Mouse (Mus musculus): Measurements from ENCODE around the gene Wdr62. TPM values are rescaled to one million over a fixed set of nuclear protein-coding genes. Genes with fewer than 3 reads are reported as not detected.
"Not testable (repeated sequence)": the region's sequence is repeated elsewhere in the genome, so short reads cannot be mapped to it uniquely, and the experiment has no call there.

The Wdr62 gene
- total RNA-seq, 2 experiments from 2014 or later = 1.1 to 1.8 TPM

- DNase-seq (ENCODE audit: low spot score) = no peak
- intact Hi-C loops (cut with DNase I) = loop anchor here (5.0 kb wide), 1 partner anchor 35 kb away; the partner anchor contains the start of gene Cox7a1
Observed at GRCm38 (mm10) chr7:30217277-30217676, 62.9 kb downstream of the Wdr62 start.

- DNase-seq (ENCODE audit: low spot score) = no peak
- intact Hi-C loops (cut with DNase I) = loop anchor here (5.0 kb wide), 1 partner anchor 34 kb away; the partner anchor contains the start of gene Cox7a1
Observed at GRCm38 (mm10) chr7:30216723-30217151, 63.5 kb downstream of the Wdr62 start.

- intact Hi-C loops (cut with DNase I) = loop anchor here (5.0 kb wide), 1 partner anchor 34 kb away; the partner anchor contains the start of gene Cox7a1
- DNase-seq (ENCODE audit: low spot score) = no peak
Observed at GRCm38 (mm10) chr7:30215875-30216274, 64.3 kb downstream of the Wdr62 start.

DNA sequence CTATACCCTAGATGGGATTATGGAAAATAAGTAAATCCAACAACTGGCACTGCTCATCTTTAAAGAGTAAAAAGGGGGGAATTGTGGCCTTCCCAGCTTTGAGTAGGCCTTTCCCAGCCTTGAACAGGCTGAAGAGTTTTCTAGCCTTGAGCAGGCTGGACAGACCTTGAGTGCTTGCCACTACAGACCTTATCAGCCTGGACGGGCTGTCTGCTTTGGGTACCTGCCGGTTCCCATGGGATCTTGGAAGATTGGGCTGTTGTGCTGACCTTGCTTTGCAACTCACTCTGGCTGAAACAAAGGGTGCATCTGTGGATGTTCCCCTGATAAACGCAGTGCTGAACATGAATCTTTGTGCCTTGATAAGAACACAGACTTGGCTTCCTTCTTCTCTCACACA, 66.3 kb downstream of the Wdr62 start:
- DNase-seq (ENCODE audit: low spot score) = no peak
- intact Hi-C loops (cut with DNase I) = no loop called here

DNA sequence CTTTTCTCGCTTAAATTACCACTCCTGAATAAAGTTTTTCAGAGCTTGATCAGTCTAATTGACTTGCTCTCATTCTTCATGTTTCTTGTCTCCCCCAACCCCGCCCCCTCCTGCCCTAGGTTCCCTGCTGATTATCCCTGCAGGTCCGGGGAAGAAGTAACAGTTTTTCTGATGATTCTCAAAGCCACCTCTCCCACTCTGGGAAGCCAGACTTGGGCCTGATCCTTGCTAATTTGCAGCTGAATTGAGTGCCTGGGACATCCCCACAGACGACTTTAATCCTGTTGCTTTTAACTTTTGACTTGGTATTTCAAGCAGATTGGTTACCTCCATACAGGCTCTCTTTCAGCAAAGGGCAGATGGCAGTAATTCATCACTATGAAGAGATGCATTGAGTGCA, 69.2 kb downstream of the Wdr62 start:
- DNase-seq (ENCODE audit: low spot score) = no peak
- intact Hi-C loops (cut with DNase I) = no loop called here

- intact Hi-C loops (cut with DNase I); DNase-seq (ENCODE audit: low spot score): not testable (repeated sequence)
Observed at GRCm38 (mm10) chr7:30206364-30206763, 73.9 kb downstream of the Wdr62 start.

DNA sequence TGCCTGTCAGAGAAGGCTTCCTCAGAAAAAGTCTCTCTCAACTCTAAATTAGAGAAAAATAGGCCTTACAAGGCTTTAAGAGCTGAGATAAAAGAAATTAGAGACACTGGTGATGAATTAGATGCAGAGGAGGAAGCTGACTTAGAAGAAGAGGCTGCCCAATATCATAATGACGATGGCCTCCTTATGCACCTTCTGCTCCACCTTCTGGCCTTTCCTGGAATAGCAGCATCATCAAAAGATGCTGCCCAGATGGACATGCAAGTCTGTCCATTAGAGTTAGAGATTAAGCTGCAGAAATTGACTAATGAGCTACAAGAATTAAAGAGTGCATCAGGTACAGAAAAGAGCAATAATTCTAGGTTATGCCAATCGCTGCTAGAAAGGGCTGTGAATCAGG, 74.8 kb downstream of the Wdr62 start:
- no peak for DNase-seq (ENCODE audit: low spot score)
- intact Hi-C loops (cut with DNase I) = loop anchor here (1.0 kb wide), 1 partner anchor 24 kb away; no protein-coding TSS in a partner anchor

DNA sequence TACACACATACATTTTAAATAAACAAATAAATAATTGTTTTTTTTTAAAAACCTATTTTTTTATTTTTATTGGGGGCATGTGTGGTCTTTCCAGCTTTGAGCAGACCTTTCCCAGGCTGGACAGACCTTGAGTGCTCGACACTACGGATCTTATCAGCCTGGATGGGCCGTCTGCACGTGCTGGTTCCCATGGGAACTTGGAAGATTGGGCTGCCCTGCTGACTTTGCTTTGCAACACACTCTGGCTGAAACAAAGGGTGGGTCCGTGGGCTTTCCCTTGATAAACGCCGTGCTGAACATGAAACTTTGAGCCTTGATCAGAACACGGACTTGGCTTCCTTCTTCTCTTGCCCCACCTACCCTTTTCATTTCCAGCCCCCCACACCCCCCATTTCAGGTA, 75.8 kb downstream of the Wdr62 start:
- intact Hi-C loops (cut with DNase I) = loop anchor here (5.0 kb wide), 1 partner anchor 192 kb away; no protein-coding TSS in a partner anchor
- no peak for DNase-seq (ENCODE audit: low spot score)

DNA sequence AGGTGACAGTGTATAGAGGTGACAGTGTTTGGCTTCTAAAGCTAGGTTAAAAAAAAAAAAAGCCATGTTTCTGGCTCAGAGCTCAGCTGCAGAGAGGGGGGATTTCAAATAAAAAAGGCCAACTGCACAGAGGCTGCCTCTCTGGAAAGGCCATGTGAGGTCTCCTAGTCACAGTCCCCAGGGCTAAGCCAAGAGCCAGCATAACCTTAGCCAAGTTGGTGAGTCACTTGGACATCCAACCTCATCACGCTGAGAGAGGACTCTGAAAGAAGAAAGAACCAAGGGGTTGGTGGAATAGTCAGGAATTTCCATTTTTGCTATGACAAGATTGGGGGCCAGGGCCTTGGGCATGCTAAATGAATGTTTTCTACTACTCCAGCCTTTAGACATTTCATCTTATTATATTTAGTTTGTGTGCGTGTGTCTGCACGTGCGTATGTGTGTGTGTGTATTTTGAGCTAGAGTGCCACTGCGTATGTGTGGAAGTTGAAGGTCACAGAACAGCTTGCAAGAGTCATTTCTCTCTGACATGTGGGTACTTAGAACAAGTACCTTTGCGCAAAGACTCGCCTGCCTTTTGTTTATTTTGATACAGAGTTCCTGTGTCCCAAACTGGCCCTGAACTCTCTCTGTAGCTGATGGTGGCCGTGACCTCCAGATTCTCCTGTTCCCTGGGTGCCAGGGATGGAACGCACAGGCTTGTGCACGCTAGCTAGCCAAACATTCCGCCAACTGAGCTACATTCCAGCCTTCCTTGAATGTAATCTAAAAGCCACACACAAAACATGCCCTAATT, 77.1 kb downstream of the Wdr62 start:
- DNase-seq (ENCODE audit: low spot score) = peak; percentile 66
- intact Hi-C loops (cut with DNase I) = loop anchor here (5.0 kb wide), 1 partner anchor 191 kb away; no protein-coding TSS in a partner anchor

- not testable (repeated sequence) for DNase-seq (ENCODE audit: low spot score)
- intact Hi-C loops (cut with DNase I) = loop anchor here (5.0 kb wide), 1 partner anchor 188 kb away; no protein-coding TSS in a partner anchor
Observed at GRCm38 (mm10) chr7:30200661-30201060, 79.6 kb downstream of the Wdr62 start.

DNA sequence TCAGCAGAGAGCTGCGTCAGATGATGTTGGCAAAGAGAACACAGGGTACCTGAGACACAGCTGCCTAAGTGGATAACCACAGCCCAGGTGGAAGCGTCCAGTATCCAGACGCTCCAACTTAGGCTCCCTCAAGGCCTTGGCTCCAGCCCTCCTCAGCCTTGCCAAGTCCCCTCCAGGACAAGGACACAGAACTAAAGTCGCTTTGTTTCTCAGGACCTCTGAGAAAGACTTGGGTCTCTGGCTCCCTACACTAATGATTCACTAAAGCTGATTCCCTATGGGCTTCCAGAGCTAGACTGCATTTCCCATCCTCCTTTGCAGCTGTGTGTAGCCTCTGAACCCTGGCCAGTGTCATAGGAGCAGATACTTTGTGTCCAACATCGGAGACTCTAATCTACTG, 80.0 kb downstream of the Wdr62 start:
- intact Hi-C loops (cut with DNase I) = loop anchor here (5.0 kb wide), 1 partner anchor 188 kb away; no protein-coding TSS in a partner anchor
- DNase-seq (ENCODE audit: low spot score) = no peak

DNA sequence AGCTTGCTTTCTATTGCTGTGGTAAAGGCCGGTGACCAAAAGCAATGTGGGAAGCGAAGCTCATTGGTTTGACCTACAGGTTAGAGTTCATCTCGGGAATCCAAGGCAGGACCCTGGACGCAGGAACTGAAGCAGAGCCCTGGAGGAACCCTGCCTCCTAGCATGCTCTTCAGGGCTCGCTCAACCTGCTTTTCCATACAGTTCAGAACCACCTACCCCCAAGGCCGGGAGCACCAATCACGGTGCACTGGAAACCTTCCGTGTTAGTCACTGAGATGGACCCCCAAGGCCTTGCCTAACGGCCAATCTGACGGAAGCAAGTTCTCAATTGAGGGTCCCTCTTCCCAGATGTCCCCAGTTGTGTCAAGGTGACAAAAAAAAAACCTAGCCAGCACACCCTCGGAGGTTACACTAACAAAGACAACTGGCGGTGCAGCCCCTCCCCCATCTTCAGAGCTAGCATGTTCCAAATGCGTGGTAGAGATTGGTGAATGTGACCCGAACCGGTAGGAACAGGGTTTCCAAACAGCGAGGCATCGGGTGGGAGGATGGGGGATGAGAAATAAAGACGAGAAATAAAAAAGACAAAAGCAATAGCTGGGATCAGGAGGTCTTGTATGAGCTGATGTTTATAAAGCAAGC, 80.6 kb downstream of the Wdr62 start:
- DNase-seq (ENCODE audit: low spot score) = no peak
- intact Hi-C loops (cut with DNase I) = loop anchor here (5.0 kb wide), 1 partner anchor 187 kb away; no protein-coding TSS in a partner anchor

DNA sequence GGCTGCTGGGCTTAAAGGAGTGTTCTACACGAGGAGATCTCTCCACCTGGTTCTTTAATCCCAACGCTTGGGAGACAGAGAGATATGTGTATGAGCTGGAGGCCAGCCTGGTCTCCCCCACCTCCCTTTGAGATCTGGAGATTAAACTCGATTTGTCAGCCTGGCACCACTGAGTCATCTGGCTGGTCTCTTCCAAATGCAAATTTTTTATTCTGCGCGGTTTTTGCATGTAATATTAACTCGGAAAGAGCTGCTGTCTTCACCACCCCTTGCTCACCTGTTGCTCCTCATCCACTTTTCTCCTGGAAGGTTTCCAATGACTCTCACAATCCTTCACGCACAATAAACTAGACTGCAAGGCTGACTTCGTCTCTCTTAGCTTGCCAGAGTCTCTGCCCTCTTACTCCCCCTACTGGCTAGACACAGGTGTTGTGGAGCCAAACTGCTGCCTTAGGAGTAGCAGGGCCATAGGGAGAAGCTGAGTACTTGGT, 81.7 kb downstream of the Wdr62 start, which contains the start of gene Capns1:
Gene Capns1, minus strand, starts transcription at position 331 of the 491 bp plus-strand sequence.
- intact Hi-C loops (cut with DNase I) = no loop called here
- DNase-seq (ENCODE audit: low spot score) = no peak

GRCm38 (mm10) chr7:30197592-30198129, 82.6 kb downstream of the Wdr62 start:
- DNase-seq (ENCODE audit: low spot score) = no peak
- intact Hi-C loops (cut with DNase I) = no loop called here

- intact Hi-C loops (cut with DNase I) = no loop called here
- no peak for DNase-seq (ENCODE audit: low spot score)
Observed at GRCm38 (mm10) chr7:30196171-30196570, 84.0 kb downstream of the Wdr62 start.

DNA sequence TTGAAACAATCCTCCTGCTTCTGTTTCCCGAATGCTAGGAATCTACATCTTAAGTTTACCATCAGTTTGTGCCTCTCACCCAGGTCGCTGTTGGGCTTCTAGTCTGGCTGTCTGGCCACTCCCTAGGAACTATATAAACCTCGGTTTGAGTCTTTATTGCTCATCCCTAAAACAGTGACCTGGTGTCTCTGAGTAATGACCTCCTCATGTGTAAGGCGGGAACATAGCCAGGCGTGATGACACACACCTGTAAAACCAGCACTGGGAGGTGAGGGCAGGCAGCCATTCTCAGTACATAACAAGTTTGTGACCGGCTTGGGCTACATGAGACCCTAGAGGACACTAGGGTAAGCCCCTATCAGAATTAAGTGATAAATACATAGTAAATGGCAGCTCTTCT, 84.8 kb downstream of the Wdr62 start:
- intact Hi-C loops (cut with DNase I) = no loop called here
- no peak for DNase-seq (ENCODE audit: low spot score)

DNA sequence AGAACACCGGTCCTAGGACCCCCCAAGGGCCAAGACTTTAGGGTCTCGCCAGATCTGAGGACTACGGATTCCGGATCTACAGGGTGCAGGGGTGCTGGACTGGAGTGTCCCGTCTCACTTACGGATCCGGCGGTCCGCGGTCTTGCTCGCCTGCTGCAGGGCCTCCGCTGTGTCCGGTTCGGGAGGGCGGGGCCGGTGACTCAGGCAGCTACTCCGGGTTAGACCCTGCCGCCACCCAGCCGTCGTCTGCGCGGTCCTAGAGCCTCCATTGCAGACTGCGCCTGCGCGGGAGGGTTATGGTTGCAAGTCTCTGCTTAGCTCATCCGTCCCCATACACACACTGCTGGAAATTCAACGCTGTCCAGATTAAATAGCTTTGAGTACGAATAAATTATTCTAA, 85.3 kb downstream of the Wdr62 start:
- DNase-seq (ENCODE audit: low spot score) = peak; percentile 92
- intact Hi-C loops (cut with DNase I) = no loop called here

- no peak for DNase-seq (ENCODE audit: low spot score)
- intact Hi-C loops (cut with DNase I) = no loop called here
Observed at GRCm38 (mm10) chr7:30194101-30194831, 86.0 kb downstream of the Wdr62 start.

DNA sequence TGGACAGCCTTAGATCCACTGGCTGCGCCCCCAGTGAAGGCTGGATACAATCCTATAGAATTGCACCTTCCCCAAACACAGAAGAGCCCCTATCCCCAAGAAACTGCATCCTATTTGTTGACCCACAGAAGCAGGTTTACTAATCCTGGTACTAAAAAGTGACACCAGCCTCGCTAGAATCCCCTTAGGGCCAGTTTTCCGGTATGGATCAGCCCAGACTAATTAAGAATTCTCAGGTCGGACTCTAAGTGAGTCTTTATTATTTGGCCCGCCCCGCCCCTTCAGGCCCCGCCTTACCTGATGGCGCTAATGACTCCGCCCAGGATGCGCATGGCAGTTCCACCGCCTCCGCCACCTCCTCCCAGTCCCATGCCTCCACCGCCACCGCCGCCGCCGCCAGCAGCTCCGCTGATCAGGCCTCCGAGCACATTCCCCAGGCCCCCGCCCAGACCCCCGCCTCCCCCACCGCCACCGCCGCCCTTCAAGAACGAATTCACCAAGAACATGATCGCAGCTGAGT, 86.6 kb downstream of the Wdr62 start:
- peak; percentile 72 for DNase-seq (ENCODE audit: low spot score)
- intact Hi-C loops (cut with DNase I) = no loop called here

All from heart, postnatal 25 days (tissue).